Mouse (Mus musculus) liver, postnatal 0 days (tissue): ENCODE measurements at regions not wholly inside any gene's neighbourhood (a gene's known extent, or its start where the extent isn't known, plus 50 kb on each side); places are given as distances from the start of the nearest gene placed in this dataset.

Experiments used
- CTCF ChIP-seq: sonication (generic); IDR thresholded peaks from 2 replicates; pipeline ENCODE4 v1.5.1; 2016; ENCODE audit warnings: antibody characterized with exemption, low read depth
- EP300 ChIP-seq: IDR thresholded peaks from 2 replicates; pipeline ENCODE4 v1.6.1; 2016; ENCODE audit warnings: antibody characterized with exemption, low read depth, mild to moderate bottlenecking

DNA sequence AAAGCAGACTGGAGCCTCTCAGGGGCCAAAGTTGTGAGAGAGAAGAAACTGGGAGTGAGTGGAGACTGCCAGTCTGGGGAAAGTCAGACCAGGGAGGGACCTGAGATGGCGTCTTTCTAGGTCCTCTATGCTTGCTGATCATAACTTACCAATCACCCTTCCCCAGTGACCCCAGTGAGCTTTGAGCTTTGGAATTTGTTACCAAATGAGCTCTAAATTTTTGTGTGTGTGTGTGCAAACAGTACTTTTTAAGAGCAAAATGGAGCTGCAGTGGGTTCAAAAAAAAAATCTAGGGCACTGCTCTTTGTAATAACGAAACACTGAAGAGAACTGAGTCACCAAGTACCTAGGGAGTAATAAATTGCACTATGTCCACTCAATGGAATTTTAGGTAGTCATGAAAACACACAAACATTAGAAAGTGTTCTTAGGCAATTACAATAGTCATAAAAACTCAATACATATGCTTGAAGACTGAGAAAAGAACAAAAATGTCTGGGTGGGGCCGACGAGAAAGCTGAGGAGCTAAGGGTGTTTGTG is 54.7 kb upstream of the Jak1 start:
- TF ChIP-seq EP300 (no peak), CTCF (no peak)
